Mouse (Mus musculus) layer of hippocampus, adult 9-10 months (tissue): ENCODE data around the gene Pacsin3.

ENCODE experiments used
- DNase-seq: peaks from one replicate; pipeline ENCODE4 v3.0.0; 2022; ENCODE audit warnings: low spot score

The Pacsin3 gene

DNA sequence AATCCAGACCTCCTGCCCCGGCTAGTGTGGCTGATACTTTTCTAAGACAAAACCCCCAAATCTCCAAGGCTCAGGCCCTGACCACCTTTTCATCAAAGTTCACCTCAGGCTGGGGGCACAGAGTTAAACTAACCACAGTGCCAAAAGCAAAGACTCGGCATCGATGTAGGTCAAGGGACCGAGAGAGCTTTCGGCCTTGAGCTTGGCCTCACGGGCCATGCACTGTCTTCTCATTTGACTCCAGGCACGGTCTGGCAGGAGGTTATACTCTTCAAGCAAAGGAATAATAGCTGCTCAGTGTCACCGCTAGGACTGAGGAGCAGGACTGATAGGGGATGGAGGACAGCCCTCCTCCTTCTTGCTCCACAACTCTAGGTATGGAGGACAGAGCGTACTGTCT is 50.2 kb downstream of the Pacsin3 start:
- no peak for DNase-seq

DNA sequence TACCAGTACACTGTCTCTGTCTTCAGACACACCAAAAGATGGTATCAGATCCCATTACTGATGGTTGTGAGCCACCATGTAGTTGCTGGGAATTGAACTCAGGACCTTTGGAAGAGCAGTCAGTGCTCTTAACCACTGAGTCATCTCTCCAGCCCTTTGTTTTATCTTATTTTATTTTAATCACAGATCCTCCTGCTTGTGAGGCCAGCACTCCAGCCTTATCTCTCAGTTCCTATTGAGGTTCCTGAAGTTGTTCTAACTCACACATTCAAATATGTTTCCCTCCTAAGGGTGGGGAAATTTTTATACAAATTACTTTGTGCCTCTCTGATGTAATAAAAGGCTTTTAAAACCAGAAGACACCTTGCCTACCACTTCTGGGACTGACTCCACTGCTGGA is 50.8 kb downstream of the Pacsin3 start:
- DNase-seq = no peak

GRCm38 (mm10) chr2:91308680-91309079 is 52.9 kb downstream of the Pacsin3 start:
- no peak for DNase-seq

DNA sequence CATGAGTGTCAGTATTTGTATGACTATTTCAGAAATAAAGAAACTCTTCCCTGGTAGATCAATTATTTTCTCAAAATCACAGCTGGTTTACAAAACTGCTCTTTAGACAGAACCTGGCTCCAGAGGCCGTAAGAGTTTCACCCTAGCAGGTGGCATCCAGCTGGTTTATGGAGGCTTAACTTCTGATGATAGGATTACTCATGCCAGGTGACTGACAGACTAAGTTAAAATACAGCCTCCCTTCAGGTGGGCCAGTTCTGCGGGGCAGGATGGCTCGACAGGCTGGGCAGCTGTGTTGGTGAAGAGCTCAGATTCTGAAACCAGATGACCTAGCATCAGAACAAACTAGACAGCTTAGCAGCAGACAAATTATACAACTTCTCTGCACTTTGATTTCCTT is 53.8 kb downstream of the Pacsin3 start:
- no peak for DNase-seq

DNA sequence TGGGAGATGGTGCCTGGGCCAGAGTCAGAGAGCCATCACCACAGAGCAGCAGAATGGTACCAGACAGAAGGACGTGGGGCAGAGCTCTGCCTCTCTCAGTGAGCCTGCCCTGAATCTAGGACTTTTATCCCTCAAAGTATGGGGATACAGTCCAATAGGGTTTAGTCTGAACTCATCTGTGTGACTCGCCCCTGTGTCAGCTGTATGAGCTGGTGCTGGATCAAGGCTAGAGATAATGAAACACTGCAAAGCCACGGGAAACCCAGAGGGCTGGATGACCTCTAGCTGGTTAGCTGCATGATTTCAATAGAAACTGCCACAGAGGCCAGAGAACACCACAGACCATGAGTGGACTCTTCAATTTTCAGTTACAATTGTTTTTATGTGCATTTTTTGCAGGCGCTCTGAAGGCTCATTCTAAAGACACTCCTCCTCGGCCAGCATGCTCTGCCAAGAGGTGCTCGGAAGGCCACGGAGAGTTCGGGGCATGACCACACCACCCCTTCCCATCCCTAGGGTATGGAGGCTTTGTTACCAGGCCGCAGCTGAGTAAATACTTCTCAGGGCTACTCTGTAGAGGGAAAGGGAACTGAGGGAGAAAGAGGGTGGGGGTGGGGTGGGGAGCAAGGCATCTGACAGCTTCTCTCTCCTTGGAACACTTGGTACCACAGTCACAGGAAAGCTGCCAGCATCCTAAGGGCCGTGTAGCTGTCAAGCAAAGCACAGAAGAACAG is 57.0 kb downstream of the Pacsin3 start:
- DNase-seq = no peak

GRCm38 (mm10) chr2:91314184-91314583 is 58.4 kb downstream of the Pacsin3 start:
- DNase-seq = no peak
